Mouse (Mus musculus): ENCODE results near the gene Dennd4c.
A peak's percentile ranks its signal among the peaks of the same experiment; 100 is the strongest.
"Not testable (repeated sequence)": the region's sequence is repeated elsewhere in the genome, so short reads cannot be mapped to it uniquely, and the experiment has no call there.

Dennd4c gene

GRCm38 (mm10) chr4:86810604-86811003 is 62.2 kb downstream of the Dennd4c start:
- DNase-seq (ENCODE audit: low spot score): no peak

- no peak for DNase-seq (ENCODE audit: low spot score)
Measured at GRCm38 (mm10) chr4:86814850-86815249, 66.5 kb downstream of the Dennd4c start.

- DNase-seq (ENCODE audit: low spot score): peak; percentile 59
Measured at GRCm38 (mm10) chr4:86823169-86823568, 74.8 kb downstream of the Dennd4c start.

GRCm38 (mm10) chr4:86825143-86825542 is 76.8 kb downstream of the Dennd4c start:
- no peak for DNase-seq (ENCODE audit: low spot score)

GRCm38 (mm10) chr4:86831896-86832295 is 83.5 kb downstream of the Dennd4c start:
- DNase-seq (ENCODE audit: low spot score): no peak

- not testable (repeated sequence) for DNase-seq (ENCODE audit: low spot score)
Measured at GRCm38 (mm10) chr4:86841141-86841540, 92.8 kb downstream of the Dennd4c start.

GRCm38 (mm10) chr4:86845384-86845783 is 97.0 kb downstream of the Dennd4c start:
- no peak for DNase-seq (ENCODE audit: low spot score)

GRCm38 (mm10) chr4:86847246-86847645 is 98.9 kb downstream of the Dennd4c start:
- DNase-seq (ENCODE audit: low spot score): no peak

GRCm38 (mm10) chr4:86851331-86851730 is 103.0 kb downstream of the Dennd4c start:
- no peak for DNase-seq (ENCODE audit: low spot score)

GRCm38 (mm10) chr4:86852018-86852417 is 103.7 kb downstream of the Dennd4c start:
- no peak for DNase-seq (ENCODE audit: low spot score)

GRCm38 (mm10) chr4:86852813-86853590 is 104.6 kb downstream of the Dennd4c start:
- DNase-seq (ENCODE audit: low spot score): peak; percentile 19

GRCm38 (mm10) chr4:86856304-86857112 is 108.2 kb downstream of the Dennd4c start:
- no peak for DNase-seq (ENCODE audit: low spot score)

- DNase-seq (ENCODE audit: low spot score): peak; percentile 97
Measured at GRCm38 (mm10) chr4:86857113-86858069, 109.0 kb downstream of the Dennd4c start, which contains the start of gene Rps6. TSS of gene Rps6 (minus strand) at chr4:86857412.

- DNase-seq (ENCODE audit: low spot score): no peak
Measured at GRCm38 (mm10) chr4:86858070-86858440, 109.7 kb downstream of the Dennd4c start.

- DNase-seq (ENCODE audit: low spot score): no peak
Measured at GRCm38 (mm10) chr4:86864087-86864486, 115.7 kb downstream of the Dennd4c start.

GRCm38 (mm10) chr4:86871988-86872387 is 123.6 kb downstream of the Dennd4c start:
- DNase-seq (ENCODE audit: low spot score): no peak

- DNase-seq (ENCODE audit: low spot score): no peak
Measured at GRCm38 (mm10) chr4:86873072-86873471, 124.7 kb downstream of the Dennd4c start.

GRCm38 (mm10) chr4:86874146-86874847 is 125.9 kb downstream of the Dennd4c start, which contains the start of gene Acer2:
TSS of gene Acer2 (plus strand) at chr4:86874396.
- peak; percentile 73 for DNase-seq (ENCODE audit: low spot score)

- DNase-seq (ENCODE audit: low spot score): no peak
Measured at GRCm38 (mm10) chr4:86879477-86879876, 131.1 kb downstream of the Dennd4c start.

- DNase-seq (ENCODE audit: low spot score): no peak
Measured at GRCm38 (mm10) chr4:86881178-86881577, 132.8 kb downstream of the Dennd4c start.

- no peak for DNase-seq (ENCODE audit: low spot score)
Measured at GRCm38 (mm10) chr4:86882413-86882812, 134.1 kb downstream of the Dennd4c start.
